Mouse (Mus musculus) cerebellum, adult 11 months (tissue): ENCODE data around the gene Kctd17.

Experiments used
- DNase-seq: peaks from one replicate; pipeline ENCODE4 v3.0.0; 2022

The Kctd17 gene

DNA sequence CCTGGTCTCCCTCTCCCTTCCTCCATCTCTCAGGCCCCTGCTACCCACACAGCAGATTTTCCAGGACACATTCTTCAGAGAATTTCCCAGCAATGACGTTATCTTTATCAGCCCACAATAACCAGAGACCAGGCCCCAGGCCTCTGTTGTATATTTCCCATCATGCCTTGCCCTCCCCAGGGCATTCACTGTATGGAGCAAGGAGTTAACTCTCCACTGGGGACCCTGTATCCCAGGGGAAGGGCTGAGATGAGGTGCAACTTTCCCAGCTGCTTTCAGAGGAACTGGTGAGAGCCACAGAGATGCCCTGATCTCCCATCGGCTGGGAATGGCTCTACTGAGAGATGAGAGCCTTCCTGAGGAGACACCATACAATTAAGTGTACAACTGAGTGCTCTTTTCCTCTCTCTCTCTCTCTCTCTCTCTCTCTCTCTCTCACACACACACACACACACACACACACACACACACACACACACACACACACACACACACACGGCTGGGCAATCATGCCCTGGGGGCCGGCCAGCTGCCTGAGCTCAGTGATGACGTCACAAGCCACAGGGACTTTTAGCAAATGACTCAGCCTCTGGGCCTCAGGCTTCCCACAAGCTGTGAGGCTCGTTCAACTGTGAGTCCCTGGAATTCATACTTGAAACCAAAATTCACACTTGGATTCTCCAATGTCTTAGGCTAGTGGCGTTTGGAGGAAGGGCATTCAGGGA, 21.5 kb downstream of the Kctd17 start:
- no peak for DNase-seq

DNA sequence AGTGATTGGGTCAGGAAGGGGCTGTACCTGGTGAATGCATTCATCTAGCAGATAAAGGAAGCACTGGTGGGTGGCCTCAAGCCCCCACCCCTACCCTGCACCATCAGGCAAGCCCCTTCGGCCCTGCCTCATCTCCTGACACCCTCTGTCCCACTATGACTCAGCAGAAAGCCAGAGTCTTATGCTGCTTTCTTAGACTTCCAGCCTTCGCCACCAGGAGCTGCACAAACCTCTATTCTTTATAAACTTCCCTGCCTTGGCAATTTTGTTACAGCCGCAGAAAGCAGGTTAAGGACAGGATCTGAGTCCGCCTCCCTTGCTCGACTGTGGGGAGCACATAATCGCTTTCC, 22.0 kb downstream of the Kctd17 start:
- DNase-seq = no peak

DNA sequence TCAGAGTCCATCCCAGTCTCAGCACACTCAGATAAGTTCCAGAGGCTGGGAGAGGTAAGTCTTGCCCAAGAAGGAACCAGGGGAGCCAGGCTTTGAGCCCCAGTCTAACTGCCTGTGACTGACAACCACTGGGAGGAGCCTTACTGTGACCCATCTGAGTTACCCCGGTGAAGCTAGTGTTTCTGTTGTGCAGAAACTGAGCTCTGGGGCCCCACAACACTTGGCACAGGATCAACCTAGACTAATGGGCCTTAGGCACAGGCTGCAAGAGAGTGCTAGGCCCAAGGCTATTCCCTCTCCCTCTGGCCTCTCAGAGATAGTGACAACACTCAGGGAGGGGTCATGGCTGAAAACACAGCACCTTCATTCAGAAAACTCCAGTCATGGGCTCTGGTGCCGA, 22.8 kb downstream of the Kctd17 start:
- no peak for DNase-seq

DNA sequence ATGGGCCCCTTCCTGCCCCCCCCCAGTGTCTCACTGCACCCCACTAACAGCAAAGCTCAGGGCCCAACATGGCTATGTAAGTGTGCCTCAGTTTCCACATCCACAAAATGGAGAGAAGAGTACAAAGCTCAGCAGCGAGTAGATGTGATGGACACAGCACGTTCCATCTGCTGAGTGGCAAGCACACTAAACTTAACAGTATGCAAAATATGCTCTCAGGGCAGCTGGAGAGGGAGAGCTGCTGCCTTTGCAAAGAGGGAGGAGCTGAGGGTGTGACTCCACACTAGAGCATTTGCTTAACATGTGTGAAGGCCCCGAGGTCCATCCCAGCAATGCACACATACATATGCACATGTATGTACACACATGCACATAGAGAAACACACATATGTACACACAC, 24.6 kb downstream of the Kctd17 start:
- no peak for DNase-seq

DNA sequence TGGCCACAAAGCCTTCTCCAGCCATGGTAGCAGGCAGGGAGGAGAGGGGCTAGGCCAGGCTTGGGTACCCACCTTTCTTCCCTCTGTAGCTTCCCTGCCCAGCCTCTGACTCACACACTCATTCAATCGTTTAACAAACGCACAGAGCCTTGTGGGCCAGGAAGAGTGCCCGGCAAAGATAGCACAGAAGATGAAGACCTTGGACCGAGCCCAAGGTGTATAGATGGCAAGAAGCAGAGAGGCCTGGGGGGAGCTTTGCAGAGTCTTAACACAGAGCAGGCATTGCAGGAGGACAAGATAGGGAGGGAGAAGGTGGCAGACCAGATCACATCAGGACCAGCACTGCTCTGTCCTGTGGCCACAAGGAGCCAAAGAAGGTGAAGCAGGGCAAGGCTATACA, 26.8 kb downstream of the Kctd17 start:
- DNase-seq = no peak

DNA sequence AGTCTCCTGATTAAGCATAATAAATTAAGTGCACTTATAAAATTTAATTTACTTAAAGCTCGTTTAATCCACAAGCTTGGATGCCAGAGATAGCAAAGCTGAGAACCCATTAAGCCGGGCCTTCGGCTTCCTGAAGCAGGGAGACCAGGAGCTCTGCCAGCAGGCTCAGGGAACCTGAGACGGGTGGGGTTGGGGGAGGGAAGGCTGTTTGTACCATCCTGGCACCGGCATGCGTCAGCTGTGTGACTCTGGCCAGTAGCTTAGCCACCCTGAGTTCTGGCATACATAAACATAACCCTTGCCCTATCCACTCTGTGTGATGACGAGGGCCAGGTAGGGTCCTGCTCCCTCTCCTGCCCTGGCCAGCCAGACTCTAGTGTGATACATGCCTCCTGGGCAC, 27.7 kb downstream of the Kctd17 start:
- no peak for DNase-seq

DNA sequence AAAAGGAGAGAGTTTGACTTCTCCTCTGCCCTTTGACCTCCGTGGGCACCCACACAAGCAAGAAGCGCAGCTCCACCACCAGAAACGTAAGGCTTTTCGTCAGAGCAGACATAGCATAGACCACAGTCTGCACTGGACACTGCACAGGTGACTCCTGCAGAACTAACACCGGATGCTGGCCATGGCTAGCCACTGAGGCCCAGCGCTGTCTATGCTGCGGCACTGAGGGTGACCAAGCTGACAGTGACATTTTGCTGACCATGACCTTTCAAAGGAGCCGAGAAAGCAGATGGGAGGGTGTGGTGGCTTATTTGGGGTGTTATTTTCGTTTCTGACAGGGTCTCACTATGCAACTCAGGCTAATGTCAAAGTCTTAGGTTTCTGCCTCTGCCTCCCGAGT, 28.8 kb downstream of the Kctd17 start:
- DNase-seq = no peak

DNA sequence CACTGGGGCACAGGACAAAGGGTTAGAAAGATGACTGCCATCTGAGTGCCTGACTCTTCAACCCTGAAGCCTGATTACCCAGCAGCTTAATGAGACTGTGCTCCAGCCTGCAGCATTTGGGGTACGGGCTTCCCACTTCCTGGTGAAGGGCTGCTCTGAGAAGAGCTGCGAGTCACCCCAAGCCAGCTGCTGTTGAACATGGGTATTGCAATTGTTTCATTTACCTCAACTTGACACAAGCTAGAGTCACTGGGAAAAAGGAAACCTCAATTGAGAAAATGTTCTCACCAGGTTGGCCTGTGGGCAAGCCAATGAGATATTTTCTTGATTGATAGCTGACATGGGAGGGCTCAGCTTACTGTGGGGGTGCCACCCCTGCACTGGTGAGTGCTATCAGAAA, 34.6 kb downstream of the Kctd17 start:
- no peak for DNase-seq

DNA sequence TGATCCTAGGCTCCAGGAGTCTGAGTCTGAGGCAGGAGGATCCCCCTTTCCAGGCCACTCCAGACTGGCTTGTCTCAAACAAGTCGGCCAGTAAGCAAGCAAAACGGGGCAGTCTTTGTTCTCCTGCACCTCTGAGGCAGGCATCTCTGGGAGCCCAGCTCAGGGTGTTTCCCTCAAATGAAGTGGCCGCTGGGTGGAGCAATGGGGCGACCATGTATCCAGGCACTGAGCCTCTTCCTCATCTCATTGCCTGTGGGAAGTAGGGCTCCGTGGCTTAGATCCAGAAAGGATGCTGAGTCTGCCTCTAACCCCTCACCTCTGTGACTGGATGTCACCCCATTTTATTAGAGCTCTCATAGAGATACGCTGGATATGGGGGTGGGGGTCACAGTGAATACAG, 38.4 kb downstream of the Kctd17 start:
- no peak for DNase-seq

DNA sequence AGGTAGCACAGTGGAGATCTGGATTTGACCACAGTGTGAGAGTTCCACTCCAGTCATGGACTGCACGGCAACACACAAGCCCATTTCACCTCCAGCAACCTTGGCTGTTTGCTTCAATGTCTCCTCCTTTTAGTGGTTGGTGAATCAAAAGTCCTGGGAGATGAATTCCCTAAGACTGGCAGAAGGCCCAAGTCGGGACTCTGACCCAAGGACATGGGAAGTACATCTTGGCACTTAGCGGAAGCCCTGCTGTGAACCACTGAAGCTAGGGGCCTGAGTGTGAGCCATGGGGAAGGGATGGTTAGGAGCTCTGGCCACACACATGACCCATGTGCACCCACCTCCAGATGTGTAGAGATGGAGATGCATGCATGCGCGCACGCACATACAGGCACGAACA, 39.2 kb downstream of the Kctd17 start:
- DNase-seq = no peak

DNA sequence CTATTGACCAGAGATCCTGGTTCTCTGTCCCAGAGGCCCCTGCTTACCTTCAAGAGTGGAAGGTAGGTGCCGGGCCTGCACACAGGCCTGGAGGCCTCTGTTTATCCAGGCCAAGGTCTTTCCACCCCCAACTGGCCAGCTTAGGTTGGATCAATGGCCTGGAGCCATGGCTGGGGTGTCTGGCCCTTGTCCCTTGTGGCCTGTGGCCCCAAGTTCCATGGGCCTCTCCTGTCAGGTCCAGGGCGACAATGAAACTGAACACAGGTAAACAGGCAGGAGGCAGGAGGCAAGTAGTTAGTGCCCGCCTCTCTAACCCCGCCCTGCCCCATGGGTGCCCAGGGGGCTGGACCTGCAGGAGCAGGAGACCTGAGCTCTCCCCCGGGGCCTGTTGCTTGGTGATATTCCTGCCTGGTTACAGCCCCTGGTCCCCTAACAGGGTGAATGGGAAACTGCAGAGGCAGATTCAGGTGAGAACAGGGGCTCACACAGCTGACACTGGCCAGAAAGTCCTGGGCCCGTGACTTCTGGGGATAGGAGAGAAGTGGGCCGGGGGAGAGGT, 40.1 kb downstream of the Kctd17 start, which contains the start of gene Tmprss6:
TSS of gene Tmprss6 (minus strand) at position 256 of the 559 bp plus-strand sequence.
- DNase-seq = no peak

DNA sequence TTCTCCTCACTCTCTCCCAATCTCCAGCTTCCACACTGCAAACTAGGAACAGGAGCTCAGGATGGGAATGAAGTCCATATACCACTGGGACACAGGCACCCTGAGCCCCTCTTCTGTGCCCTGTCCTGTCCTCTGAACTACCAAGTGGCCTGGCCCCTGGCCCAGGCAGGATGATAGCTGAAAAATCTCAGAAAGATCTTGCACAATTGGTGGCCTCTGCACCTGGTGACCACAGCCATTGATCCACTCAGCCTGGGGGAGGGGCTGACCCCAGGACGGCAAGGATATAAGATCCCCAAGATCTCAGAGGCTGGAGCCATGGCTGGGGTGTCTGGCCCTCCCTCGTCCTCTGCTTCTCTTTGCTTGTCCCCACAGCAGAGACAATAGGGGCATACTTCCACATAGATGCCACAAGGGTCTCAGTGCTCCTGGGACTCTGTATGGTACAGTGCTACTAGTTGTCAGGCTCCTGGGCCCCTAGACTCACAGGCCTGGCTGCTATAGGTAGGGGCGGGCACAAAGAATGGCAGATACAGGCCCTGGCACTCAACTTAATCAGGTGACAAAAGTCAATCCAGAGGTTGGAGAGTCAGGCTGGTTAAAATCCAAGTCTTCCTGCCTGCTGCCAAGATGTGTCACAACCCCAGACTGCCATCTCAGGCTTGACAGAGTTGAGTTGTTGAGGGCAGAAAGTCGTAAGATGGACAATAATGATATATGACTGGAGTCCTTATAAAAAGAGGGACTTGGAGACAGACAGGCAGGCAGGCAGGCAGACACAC, 42.3 kb downstream of the Kctd17 start:
- no peak for DNase-seq

DNA sequence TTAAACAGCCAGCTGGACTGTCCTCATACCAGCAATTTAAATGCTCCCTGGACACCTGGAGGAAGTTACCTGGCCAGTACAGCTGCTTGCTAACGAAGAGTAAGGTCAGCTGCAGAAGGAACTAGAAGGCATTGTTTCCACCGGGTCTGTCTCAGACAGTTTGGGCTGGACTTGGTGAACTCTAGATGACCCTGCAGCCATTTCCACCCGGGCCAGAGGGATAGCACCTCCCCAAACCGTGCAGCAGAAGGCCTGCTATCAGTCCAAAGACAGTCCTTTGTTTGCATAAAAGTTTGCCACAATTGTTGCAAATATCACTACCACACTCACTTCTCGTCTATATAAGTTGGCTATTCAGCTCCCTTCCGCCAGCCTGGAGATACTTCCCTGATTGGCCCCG, 43.5 kb downstream of the Kctd17 start:
- no peak for DNase-seq

DNA sequence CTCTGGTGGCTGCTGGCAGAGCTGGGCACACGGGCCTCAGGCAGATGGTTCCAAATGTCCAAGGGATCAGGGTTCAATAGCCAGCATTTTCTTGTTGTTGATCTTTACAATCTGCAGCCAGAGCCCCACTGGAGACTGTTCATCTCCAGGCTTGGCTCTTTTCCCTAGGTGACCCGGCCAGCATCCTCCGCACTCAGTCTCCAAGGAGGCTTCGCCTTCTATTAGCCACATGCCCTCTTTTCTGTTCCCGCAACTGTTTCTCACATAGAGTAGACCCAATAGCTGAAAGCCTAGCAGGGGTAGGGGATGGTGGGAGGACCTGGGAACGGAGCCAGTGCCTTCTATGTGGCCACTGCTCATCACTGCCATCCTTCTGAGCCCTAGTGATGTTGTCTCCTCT, 45.1 kb downstream of the Kctd17 start:
- DNase-seq = no peak

DNA sequence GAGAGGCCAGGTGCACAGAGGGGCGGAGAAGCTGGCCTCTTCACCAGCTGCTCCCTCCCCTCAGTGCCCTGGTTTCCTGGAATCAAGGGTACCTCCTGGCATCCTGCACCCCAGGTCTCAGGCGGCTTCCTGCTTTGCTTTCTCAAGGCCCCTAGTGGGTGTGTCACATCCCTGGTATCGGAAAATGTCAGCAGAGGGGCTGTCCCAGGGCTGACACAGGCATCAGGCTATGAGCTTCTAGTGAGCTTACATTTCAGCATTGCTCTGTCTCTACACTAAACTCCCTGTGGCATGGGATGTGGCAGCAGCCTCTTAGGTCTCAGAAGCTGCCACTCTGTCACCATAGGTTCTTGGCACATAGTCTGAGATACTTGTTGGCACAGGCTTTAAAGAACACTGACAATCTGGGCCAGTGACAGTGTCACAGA, 47.3 kb downstream of the Kctd17 start:
- DNase-seq = no peak

DNA sequence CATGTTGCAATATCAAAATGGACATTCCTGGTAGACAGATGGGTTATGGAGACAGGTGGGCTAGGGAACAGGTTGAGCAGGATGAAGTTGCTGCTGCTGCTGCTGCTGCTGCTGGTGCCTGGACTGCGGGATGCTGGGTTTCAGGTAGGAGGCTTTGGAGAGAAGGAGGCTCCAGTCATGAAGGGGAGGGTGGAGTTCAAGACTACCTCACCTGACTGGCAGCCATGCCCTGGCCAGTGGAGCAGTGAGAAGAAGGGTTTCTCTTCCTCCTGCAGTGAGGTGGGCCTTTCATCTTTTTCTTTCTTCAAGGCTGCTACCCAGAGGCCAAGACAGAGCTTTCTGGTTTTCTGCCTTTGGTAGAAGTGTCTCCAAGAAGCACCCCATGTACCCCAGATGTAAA, 48.5 kb downstream of the Kctd17 start:
- DNase-seq = no peak

DNA sequence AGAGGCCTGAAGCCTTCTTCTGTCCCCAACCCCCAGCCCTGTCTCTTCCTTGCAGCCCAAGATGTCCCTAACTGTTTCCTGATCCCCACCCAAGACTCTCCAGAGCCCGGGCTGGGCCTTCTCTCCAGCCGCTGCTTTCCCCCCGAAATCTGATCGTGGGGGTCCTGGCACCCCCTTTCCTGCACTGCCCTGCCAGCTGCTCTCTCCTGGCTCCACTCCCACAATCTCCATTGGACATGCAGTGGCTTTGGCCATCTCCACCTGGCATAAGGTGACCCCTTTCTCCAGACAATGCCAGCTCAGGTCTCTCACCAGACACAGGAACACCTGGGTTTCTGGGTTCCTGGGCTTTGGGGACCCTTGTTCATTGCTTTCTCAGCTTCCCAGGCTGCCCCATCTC, 49.7 kb downstream of the Kctd17 start:
- no peak for DNase-seq

DNA sequence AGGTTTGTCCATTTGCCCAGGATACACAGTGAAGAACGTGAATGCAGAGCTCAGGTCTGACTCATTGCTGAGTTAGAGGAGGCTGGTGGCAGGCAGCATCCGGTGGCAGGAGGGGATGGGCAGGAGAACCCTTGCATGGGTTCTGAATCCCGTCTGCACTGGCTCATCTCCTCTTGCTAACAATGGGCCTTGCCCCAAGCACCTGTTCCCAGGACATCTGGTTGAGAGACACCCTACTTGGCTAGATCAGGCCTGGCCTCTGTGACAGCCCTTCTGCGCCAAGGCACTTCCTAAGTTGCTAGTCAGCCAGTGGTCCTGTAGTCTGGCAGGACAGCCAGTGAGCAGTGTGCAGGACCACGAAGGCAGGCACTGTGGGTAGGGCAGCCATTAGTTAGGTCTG, 51.1 kb downstream of the Kctd17 start:
- DNase-seq = no peak

DNA sequence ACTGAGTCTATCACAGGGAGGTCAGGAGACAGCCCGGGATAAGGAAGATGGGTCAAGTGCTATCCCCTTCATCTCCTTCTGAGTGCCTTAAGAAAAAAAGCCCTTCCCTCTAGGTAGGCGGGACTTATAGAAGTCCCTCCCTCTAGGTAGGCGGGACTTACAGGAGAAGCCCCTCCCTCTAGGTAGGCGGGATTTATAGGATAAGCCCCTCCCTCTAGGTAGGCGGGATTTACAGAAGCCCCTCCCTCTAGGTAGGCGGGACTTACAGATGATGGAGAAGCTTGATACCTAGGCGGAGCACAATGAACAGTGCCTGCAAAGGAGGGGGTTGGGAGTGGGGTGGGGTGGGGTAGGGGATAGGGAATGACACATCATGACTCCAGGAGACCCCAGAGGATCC, 51.7 kb downstream of the Kctd17 start:
- DNase-seq = no peak

DNA sequence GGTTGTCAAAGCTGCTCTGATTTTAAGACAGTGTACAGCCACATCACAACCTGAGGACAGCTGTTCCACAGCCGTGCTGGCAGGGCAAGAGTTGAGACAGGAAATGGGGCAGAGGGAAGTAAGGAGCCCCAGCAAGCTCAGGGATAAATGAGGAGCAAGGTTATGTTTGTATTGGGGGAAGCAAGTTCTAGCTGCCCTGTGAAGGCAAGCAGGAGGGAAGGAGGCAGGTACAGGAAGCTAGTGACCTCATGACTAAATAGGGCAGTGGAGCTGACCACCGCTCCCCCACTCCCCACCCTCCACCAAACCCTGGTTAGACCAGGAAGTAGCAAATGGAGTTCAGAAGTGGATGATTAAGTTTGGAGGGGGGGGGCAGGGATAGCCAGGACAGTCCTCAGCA, 52.6 kb downstream of the Kctd17 start:
- DNase-seq = no peak

DNA sequence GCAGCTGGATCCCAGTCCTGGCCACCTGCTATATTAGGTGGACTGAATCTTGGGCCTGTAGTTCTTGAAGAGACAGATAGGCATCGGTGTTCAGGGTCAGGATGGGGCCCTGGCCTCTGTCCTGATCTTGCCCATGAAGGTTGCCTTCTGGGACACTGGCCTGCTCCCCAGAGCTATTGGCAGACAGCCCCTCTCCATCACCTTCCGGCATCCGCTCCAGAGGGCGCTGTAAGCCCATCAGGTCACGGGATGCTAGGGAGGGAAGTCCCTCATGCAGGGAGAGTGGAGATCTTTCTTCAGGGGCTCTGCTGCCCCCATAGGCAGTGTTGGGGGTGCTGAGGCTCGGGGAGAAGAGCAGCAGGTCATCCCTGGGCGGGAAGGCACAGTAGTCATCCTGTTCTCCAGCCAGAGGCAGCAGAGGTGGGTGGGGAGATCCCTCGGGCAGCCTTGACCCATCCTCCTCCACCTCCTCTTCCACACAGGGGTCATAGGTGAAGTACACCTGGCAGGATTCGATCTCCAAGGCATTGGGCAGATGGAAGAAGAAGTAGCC, 53.2 kb downstream of the Kctd17 start:
- peak; percentile 38 for DNase-seq

DNA sequence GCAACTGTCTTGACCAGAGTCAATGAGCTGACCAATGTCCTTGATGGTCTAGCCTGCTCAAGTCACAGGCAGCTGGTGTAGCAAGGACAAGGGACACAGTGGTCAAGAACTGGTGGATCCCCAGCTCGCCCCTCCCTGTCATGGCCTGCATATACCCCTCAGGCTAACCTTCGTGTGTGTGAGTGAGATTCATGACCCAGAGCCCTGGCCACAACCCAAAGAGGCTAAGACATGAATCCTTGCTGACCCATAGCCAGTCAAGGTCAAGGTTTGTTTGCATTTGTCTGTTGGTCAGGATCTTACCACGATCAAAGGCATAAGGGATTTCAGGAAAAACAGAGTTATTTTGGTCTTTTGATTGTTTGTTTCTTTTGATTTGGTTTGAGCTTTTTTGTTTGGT, 54.2 kb downstream of the Kctd17 start:
- peak; percentile 23 for DNase-seq

DNA sequence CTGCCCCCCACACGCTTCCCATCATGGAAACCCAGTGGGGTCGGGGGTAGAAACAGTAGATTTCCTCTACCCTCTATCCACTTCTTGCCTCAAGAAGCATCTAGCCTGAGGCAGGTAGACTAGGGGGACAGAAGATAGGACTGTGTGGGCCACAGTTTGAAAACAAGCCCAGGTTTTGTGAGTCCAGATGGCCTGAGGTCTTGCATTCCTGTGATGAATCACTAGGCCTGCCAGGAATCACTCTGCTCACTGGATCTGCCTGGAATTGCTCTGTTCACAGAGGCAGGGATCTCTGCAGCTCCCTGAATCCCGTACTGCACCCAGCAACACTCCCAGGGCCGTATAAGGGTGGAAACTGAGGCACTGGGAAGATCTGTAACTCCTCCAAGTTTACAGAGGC, 54.9 kb downstream of the Kctd17 start:
- DNase-seq = peak; percentile 73

DNA sequence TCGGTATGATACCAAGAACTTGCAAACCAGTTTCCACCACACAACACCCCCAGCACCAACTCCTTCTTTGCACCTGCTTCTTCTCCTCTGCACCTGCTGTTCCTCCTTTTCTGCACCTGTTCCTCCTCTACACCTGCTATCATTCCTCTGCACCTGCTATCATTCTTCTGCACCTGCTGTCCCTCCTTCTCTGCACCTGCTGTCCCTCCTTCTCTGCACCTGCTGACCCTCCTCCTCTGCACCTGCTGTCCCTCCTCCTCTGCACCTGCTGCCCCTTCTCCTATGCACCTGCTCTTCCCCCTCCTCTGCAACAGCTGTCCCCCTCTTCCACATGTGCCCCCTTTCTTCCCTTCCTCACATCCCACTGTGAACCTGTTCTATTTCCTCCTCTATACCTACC, 58.2 kb downstream of the Kctd17 start:
- DNase-seq = no peak
